Mouse (Mus musculus): Measurements from ENCODE around the gene Setd1a. TPM values are rescaled to one million over a fixed set of nuclear protein-coding genes. Genes with fewer than 3 reads are reported as not detected.
A peak's percentile ranks its signal among the peaks of the same experiment; 100 is the strongest.
"Not testable (repeated sequence)": the region's sequence is repeated elsewhere in the genome, so short reads cannot be mapped to it uniquely, and the experiment has no call there.

Setd1a gene
- polyA plus RNA-seq, 1 experiment from 2014 or later = 25.5 TPM

- no peak overlapping the region for H3K4me3 ChIP-seq
- H3K27me3 ChIP-seq = no peaks in the 10 kb centered on the region
- no peaks in the 10 kb centered on the region for H3K9me3 ChIP-seq
- WGBS = 90% methylated on average over 19 of the region's 19 CpGs
- no peak overlapping the region for H3K9ac ChIP-seq
- peaks cover 25% of the 10 kb centered on the region for H3K4me1 ChIP-seq
- no peak overlapping the region; the same call in 1 of the 2 replicates for H3K4me2 ChIP-seq (replicated peaks)
- H3K27ac ChIP-seq = peak overlapping the region; percentile 63
- no peak for ATAC-seq (ENCODE audit: insufficient number of reproducible peaks, insufficient read depth, low FRiP score, low TSS enrichment)
- H3K36me3 ChIP-seq = peaks cover 50% of the 10 kb centered on the region
Measured at GRCm38 (mm10) chr7:127767671-127768345, 8.7 kb upstream of the Setd1a start.

GRCm38 (mm10) chr7:127768346-127768996, 8.0 kb upstream of the Setd1a start:
- H3K4me1 ChIP-seq = peaks cover 25% of the 10 kb centered on the region
- H3K9me3 ChIP-seq = no peaks in the 10 kb centered on the region
- peak overlapping the region; percentile 88 for H3K4me2 ChIP-seq (replicated peaks)
- H3K36me3 ChIP-seq = peaks cover 45% of the 10 kb centered on the region
- peak; percentile 43 for ATAC-seq (ENCODE audit: insufficient number of reproducible peaks, insufficient read depth, low FRiP score, low TSS enrichment)
- peak overlapping the region; percentile 64; the same call in 1 of the 2 replicates for H3K4me3 ChIP-seq
- H3K27me3 ChIP-seq = no peaks in the 10 kb centered on the region
- peak overlapping the region; percentile 63 for H3K27ac ChIP-seq
- WGBS = 46% methylated on average over 13 of the region's 13 CpGs
- no peak overlapping the region for H3K9ac ChIP-seq

- ATAC-seq (ENCODE audit: insufficient number of reproducible peaks, insufficient read depth, low FRiP score, low TSS enrichment) = peak; percentile 80
- peak overlapping the region; percentile 93 for H3K27ac ChIP-seq
- H3K4me1 ChIP-seq = peaks cover 25% of the 10 kb centered on the region
- H3K4me2 ChIP-seq (replicated peaks) = peak overlapping the region; percentile 88
- H3K9ac ChIP-seq = peak overlapping the region; percentile 80
- H3K27me3 ChIP-seq = no peaks in the 10 kb centered on the region
- peaks cover 39% of the 10 kb centered on the region for H3K36me3 ChIP-seq
- H3K9me3 ChIP-seq = no peaks in the 10 kb centered on the region
- peak overlapping the region; percentile 64 for H3K4me3 ChIP-seq
- WGBS = 1% methylated on average over 16 of the region's 16 CpGs
Measured at GRCm38 (mm10) chr7:127768997-127769593, 7.4 kb upstream of the Setd1a start.

- Histone ChIP-seq H3K27me3 (no peaks in the 10 kb centered on the region), H3K4me3 (peak within 1 kb of the TSS; percentile 64), H3K4me2 (replicated peaks) (peak within 1 kb of the TSS; percentile 88), H3K27ac (peak within 1 kb of the TSS; percentile 93), H3K9me3 (no peaks in the 10 kb centered on the region), H3K36me3 (peaks cover 33% of the 10 kb centered on the region), H3K9ac (peak within 1 kb of the TSS; percentile 80), H3K4me1 (peaks cover 25% of the 10 kb centered on the region)
- under 1% methylated on average over 24 of the region's 24 CpGs for WGBS
- peak; percentile 54 for ATAC-seq (ENCODE audit: insufficient number of reproducible peaks, insufficient read depth, low FRiP score, low TSS enrichment)
Measured at GRCm38 (mm10) chr7:127769651-127770038, 6.8 kb upstream of the Setd1a start, which contains the start of gene Orai3. Orai3 (plus strand) TSS chr7:127769815.

DNA sequence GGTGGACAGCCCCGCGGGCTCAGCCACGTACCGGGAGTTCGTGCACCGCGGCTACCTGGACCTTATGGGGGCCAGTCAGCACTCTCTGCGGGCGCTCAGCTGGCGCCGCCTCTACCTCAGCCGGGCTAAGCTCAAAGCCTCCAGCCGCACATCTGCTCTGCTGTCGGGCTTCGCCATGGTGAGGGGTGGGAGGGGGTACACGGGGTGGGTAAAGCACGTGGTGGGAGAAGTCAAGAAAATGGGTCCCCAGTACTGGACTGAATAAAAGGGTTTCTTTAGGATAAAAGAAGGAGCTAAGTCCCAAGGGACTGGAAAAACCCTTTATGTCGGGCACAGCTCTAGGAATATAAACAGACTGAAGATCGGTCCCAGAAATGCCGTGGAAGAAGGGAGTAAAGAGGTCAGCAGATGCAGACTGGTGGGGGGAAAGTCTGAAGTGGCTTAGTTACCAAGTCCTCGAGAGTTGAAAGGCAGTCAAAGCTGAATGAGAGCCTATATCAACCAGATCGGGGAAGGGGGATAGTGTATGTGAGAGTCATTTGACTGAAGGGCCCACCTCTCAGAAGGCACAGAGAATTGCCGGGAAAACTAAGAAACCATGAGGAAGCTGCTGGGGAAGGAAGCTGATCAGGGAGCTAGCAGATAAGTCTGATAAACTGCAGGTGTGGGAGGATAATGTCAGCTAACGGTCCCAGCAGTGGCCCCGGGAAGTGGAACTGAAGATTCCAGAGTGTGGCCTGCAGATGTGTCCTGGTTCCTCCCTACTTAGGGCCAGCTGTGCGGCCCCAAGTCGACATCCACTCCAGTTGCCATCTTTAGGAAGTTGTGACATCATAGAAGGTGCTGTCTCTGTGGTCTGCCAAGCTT, 6.2 kb upstream of the Setd1a start:
- H3K9ac ChIP-seq = peak overlapping the region; percentile 80
- H3K27me3 ChIP-seq = no peaks in the 10 kb centered on the region
- WGBS = 2% methylated on average over 27 of the region's 27 CpGs
- H3K27ac ChIP-seq = peak overlapping the region; percentile 93
- peaks cover 27% of the 10 kb centered on the region for H3K36me3 ChIP-seq
- H3K9me3 ChIP-seq = no peaks in the 10 kb centered on the region
- H3K4me2 ChIP-seq (replicated peaks) = peak overlapping the region; percentile 88
- peak; percentile 38 for ATAC-seq (ENCODE audit: insufficient number of reproducible peaks, insufficient read depth, low FRiP score, low TSS enrichment)
- H3K4me3 ChIP-seq = peak overlapping the region; percentile 64
- peaks cover 25% of the 10 kb centered on the region for H3K4me1 ChIP-seq

DNA sequence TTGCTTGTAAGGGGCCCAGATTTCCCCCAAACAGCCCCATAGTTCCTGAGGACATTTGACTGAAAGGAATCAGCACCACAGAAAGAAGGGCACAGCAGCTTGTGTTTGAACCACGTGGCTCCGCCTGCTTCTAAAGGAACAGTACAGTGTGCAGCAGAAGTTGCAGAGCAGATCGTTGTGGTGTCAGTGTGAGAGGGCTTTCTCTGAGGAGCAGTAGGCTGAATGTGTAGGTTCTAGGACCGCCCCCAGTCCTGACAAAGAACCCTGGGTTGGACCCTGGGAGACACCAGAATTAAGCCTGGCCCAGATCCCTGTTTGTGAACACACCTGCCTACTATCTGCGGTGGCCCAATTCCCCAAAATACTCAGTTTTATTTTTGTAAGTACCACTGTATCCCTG, 5.2 kb upstream of the Setd1a start:
- peaks cover 25% of the 10 kb centered on the region for H3K4me1 ChIP-seq
- 72% methylated on average over 5 of the region's 5 CpGs for WGBS
- no peaks in the 10 kb centered on the region for H3K9me3 ChIP-seq
- no peak overlapping the region for H3K4me3 ChIP-seq
- 0 out of 2 replicates have a peak overlapping the region, but pooled peaks have one; percentile 80 for H3K9ac ChIP-seq
- peaks cover 17% of the 10 kb centered on the region for H3K36me3 ChIP-seq
- H3K4me2 ChIP-seq (replicated peaks) = peak overlapping the region; percentile 88
- no peak overlapping the region for H3K27ac ChIP-seq
- no peak for ATAC-seq (ENCODE audit: insufficient number of reproducible peaks, insufficient read depth, low FRiP score, low TSS enrichment)
- no peaks in the 10 kb centered on the region for H3K27me3 ChIP-seq

GRCm38 (mm10) chr7:127772080-127772479, 4.4 kb upstream of the Setd1a start:
- H3K4me2 ChIP-seq (replicated peaks) = no peak overlapping the region
- H3K36me3 ChIP-seq = peaks cover 12% of the 10 kb centered on the region
- WGBS = 86% methylated on average over 3 of the region's 3 CpGs
- ATAC-seq (ENCODE audit: insufficient number of reproducible peaks, insufficient read depth, low FRiP score, low TSS enrichment) = no peak
- H3K27ac ChIP-seq = no peak overlapping the region
- no peaks in the 10 kb centered on the region for H3K9me3 ChIP-seq
- H3K27me3 ChIP-seq = no peaks in the 10 kb centered on the region
- no peak overlapping the region for H3K4me3 ChIP-seq
- peaks cover 25% of the 10 kb centered on the region for H3K4me1 ChIP-seq
- H3K9ac ChIP-seq = no peak overlapping the region; the same call in 1 of the 2 replicates

DNA sequence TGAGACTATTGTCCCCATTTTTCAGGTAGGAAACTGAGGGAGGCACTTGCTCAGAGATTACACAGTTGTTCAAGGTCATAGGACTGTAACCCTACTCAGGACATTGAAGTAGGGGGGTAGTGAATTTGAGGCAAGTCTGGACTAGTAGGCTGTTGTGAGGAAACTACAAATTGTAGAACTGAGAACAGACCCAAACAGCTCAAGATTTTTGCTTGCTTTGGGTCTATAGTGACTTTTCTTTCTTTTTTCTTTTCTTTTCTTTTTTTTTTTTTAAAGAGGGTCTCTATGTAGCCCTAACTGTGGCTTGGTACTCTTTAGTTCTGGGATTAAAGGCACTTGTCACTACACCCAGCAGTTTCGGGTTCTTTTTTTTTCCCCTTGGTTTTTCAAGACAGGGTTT, 3.9 kb upstream of the Setd1a start:
- no peak overlapping the region for H3K27ac ChIP-seq
- 93% methylated on average over 1 of the region's 1 CpGs for WGBS
- H3K9ac ChIP-seq = no peak overlapping the region
- ATAC-seq (ENCODE audit: insufficient number of reproducible peaks, insufficient read depth, low FRiP score, low TSS enrichment) = no peak
- no peak overlapping the region for H3K4me3 ChIP-seq
- H3K36me3 ChIP-seq = peaks cover 7% of the 10 kb centered on the region
- no peak overlapping the region for H3K4me2 ChIP-seq (replicated peaks)
- no peaks in the 10 kb centered on the region for H3K27me3 ChIP-seq
- H3K4me1 ChIP-seq = peaks cover 25% of the 10 kb centered on the region
- H3K9me3 ChIP-seq = no peaks in the 10 kb centered on the region

- 0 out of 2 replicates have a peak overlapping the region, but pooled peaks have one; percentile 6 for H3K27ac ChIP-seq
- ATAC-seq (ENCODE audit: insufficient number of reproducible peaks, insufficient read depth, low FRiP score, low TSS enrichment) = no peak
- no peak overlapping the region for H3K4me3 ChIP-seq
- H3K36me3 ChIP-seq = 0 out of 2 replicates have a peak, but pooled peaks cover 3% of the 10 kb centered on the region
- H3K27me3 ChIP-seq = no peaks in the 10 kb centered on the region
- no peak overlapping the region for H3K9ac ChIP-seq
- 42% methylated on average over 9 of the region's 9 CpGs for WGBS
- peaks cover 23% of the 10 kb centered on the region for H3K4me1 ChIP-seq
- no peaks in the 10 kb centered on the region for H3K9me3 ChIP-seq
- no peak overlapping the region for H3K4me2 ChIP-seq (replicated peaks)
Measured at GRCm38 (mm10) chr7:127773664-127774384, 2.6 kb upstream of the Setd1a start.

GRCm38 (mm10) chr7:127775837-127776236, 633 bp upstream of the Setd1a start:
- not testable (repeated sequence) for ATAC-seq (ENCODE audit: insufficient number of reproducible peaks, insufficient read depth, low FRiP score, low TSS enrichment); H3K27me3 ChIP-seq; H3K9me3 ChIP-seq
- Histone ChIP-seq H3K4me3 (peak overlapping the region; percentile 88), H3K4me1 (peaks cover 15% of the 10 kb centered on the region), H3K27ac (peak overlapping the region; percentile 96), H3K36me3 (peaks cover 11% of the 10 kb centered on the region), H3K9ac (peak overlapping the region; percentile 95), H3K4me2 (replicated peaks) (peak overlapping the region; percentile 86)
- 78% methylated on average over 7 of the region's 7 CpGs for WGBS
